23 mouse cellular contexts compared by ENCODE assay signal in the genomic region with DNA sequence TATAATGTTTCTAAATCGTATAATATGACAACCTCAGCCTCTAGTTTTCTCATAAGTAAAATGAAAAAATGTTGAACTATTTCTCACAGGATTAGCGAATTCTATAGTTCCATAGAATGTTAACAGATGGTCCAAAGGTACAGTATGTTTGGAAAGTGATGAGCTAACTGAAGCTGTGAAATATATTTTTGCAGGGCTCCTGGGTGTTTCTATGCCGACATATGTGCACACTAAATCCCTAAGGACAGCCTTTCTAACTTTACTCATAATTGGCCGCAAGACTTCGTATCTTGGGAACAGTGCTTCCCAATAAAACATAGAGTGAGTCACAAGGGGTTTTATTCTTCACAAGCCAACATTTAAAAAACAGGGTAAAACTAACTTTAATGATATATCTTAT.
DNase-seq lines count a peak whose midpoint lies in the region; ATAC-seq lines count a peak whose summit lies in the region.
"Had no signal": no experiment of that assay in that cellular context is flagged by ENCODE, and none has a peak within 500 bp of the region (broad histone marks: within the 10 kb centered on the region; RNA-seq: fewer than 3 reads in every experiment).

No protein-coding gene starts in this region.

- DNase-seq in frontal cortex, postnatal 14 days (ENCODE audit: low spot score in 2 of 2) = no peak
- DNase-seq in left cerebral cortex, adult 11 months (ENCODE audit: low spot score) = peak; percentile 27
- no peak for DNase-seq in left cerebral cortex, postnatal 4 days
- DNase-seq in left cerebral cortex, postnatal 14 days (ENCODE audit: low spot score in 2 of 2) = peak; percentile 23 to 48
- no peak for DNase-seq in left cerebral cortex, adult 18-20 months (ENCODE audit: low spot score in 2 of 2)
- DNase-seq in brain, adult 2 months (ENCODE audit: low read depth, low spot score) = peak; percentile 73
- no peak for DNase-seq in heart, postnatal 10 days
- DNase-seq: adrenal gland, adult 8-10 months; adrenal gland, postnatal 14 days; adrenal gland, postnatal 36 days; B cell, adult 2 months; cerebellum, adult 11 months; cerebellum, adult 18-20 months; cerebellum, adult 8-10 months; cerebellum, adult 9-11 months; cerebellum, postnatal 14 days; cerebellum, postnatal 36 days; embryo, embryonic 11 days had no signal

- ATAC-seq in frontal cortex, adult (ENCODE audit: low TSS enrichment) = peak; percentile 94
- ATAC-seq: activated CD4-positive, CD25-positive, alpha-beta regulatory T cell, adult 4 months; CD4-positive, CD25-positive, alpha-beta regulatory T cell, adult 4 months; forebrain, embryonic 14.5 days; Patski had no signal

- intact Hi-C loops in left cerebral cortex, postnatal 4 days (cut with DNase I) = no loop called here
- intact Hi-C loops in left cerebral cortex, postnatal 14 days (cut with DNase I) = no loop called here
- intact Hi-C loops in heart, postnatal 10 days (cut with DNase I) = no loop called here

Comparison
In these comparisons a context has a peak if more than half of its experiments do, and no peak if none do; other contexts are left out.
1. DNase-seq: peak in left cerebral cortex, adult 11 months (single experiment), left cerebral cortex, postnatal 14 days (2 of 2) and brain, adult 2 months (single experiment); none in frontal cortex, postnatal 14 days (0 of 2), left cerebral cortex, postnatal 4 days (single experiment), left cerebral cortex, adult 18-20 months (0 of 2) and heart, postnatal 10 days (0 of 2).